Mouse (Mus musculus) kidney, postnatal 14 days (tissue): Measurements from ENCODE around the gene Meioc.
A peak's percentile ranks its signal among the peaks of the same experiment; 100 is the strongest.

Source experiments
- DNase-seq: peaks from one replicate; pipeline ENCODE4 v3.0.0; 2022; ENCODE audit warnings: mixed read lengths

Meioc gene

GRCm38 (mm10) chr11:102663416-102663815, at the start of gene Meioc:
TSS of gene Meioc (plus strand) at chr11:102663716.
- no peak for DNase-seq

GRCm38 (mm10) chr11:102619449-102619848, 44.1 kb upstream of the Meioc start:
- no peak for DNase-seq

GRCm38 (mm10) chr11:102623876-102624789, 39.4 kb upstream of the Meioc start:
- DNase-seq = peak; percentile 77

GRCm38 (mm10) chr11:102624888-102625407, 38.6 kb upstream of the Meioc start:
- no peak for DNase-seq

GRCm38 (mm10) chr11:102627171-102627931, 36.2 kb upstream of the Meioc start:
- DNase-seq = no peak

GRCm38 (mm10) chr11:102628529-102628928, 35.0 kb upstream of the Meioc start:
- DNase-seq = no peak

- DNase-seq = no peak
These were observed 34.1 kb upstream of the Meioc start for GRCm38 (mm10) chr11:102629375-102629774.

GRCm38 (mm10) chr11:102630731-102631130, 32.8 kb upstream of the Meioc start:
- no peak for DNase-seq

GRCm38 (mm10) chr11:102631203-102631602, 32.3 kb upstream of the Meioc start:
- no peak for DNase-seq

GRCm38 (mm10) chr11:102632725-102633124, 30.8 kb upstream of the Meioc start:
- no peak for DNase-seq

- no peak for DNase-seq
These were observed 30.1 kb upstream of the Meioc start for GRCm38 (mm10) chr11:102633379-102633778.

- DNase-seq = no peak
These were observed 26.6 kb upstream of the Meioc start for GRCm38 (mm10) chr11:102636887-102637286.

- peak; percentile 33 for DNase-seq
These were observed 19.6 kb upstream of the Meioc start for GRCm38 (mm10) chr11:102643891-102644382.

GRCm38 (mm10) chr11:102646226-102646625, 17.3 kb upstream of the Meioc start:
- DNase-seq = no peak

- DNase-seq = no peak
These were observed 15.6 kb upstream of the Meioc start for GRCm38 (mm10) chr11:102647885-102648284.

GRCm38 (mm10) chr11:102651381-102651780, 12.1 kb upstream of the Meioc start:
- peak; percentile 72 for DNase-seq

GRCm38 (mm10) chr11:102652844-102653243, 10.7 kb upstream of the Meioc start:
- peak; percentile 13 for DNase-seq

- no peak for DNase-seq
These were observed 7.6 kb upstream of the Meioc start for GRCm38 (mm10) chr11:102655888-102656287.

GRCm38 (mm10) chr11:102656326-102656926, 7.1 kb upstream of the Meioc start:
- DNase-seq = no peak

- no peak for DNase-seq
These were observed 6.6 kb upstream of the Meioc start for GRCm38 (mm10) chr11:102656931-102657330.

- no peak for DNase-seq
These were observed 1.6 kb downstream of the Meioc start for GRCm38 (mm10) chr11:102665151-102665550.

- DNase-seq = no peak
These were observed 2.3 kb downstream of the Meioc start for GRCm38 (mm10) chr11:102665637-102666435.
